Mouse (Mus musculus) E14TG2a.4 (cell line): ENCODE results near the gene A130010J15Rik.

Experiments
- H3K27me3 ChIP-seq: 2 replicates; pipeline ENCODE4 v1.6.1; 2014; ENCODE audit warnings: low read length, control low read depth; ENCODE audit not compliant: insufficient read depth
- H3K36me3 ChIP-seq: 2 replicates; pipeline ENCODE4 v1.6.1; 2014; ENCODE audit warnings: low read length, control low read depth; ENCODE audit not compliant: insufficient read depth
- H3K4me1 ChIP-seq: replicated peaks from 2 replicates; pipeline ENCODE4 v1.6.1; 2014; ENCODE audit warnings: low read depth, low read length, control low read depth
- H3K4me3 ChIP-seq: replicated peaks from 2 replicates; pipeline ENCODE4 v1.5.1; 2014; ENCODE audit warnings: mild to moderate bottlenecking, low read length
- H3K9me3 ChIP-seq: 2 replicates; pipeline ENCODE4 v1.6.1; 2014; ENCODE audit warnings: low read length, control low read depth
- CTCF ChIP-seq: conservative IDR thresholded peaks from 2 replicates; pipeline ENCODE4 v1.5.1; 2014; ENCODE audit warnings: low read length
- NANOG ChIP-seq: IDR thresholded peaks from 2 replicates; pipeline ENCODE4 v1.6.1; 2014; ENCODE audit warnings: borderline replicate concordance, low read length, mixed read lengths
- POU5F1 ChIP-seq: IDR thresholded peaks from 2 replicates; pipeline ENCODE4 v1.6.1; 2014; ENCODE audit warnings: low read length, borderline replicate concordance

A130010J15Rik gene

DNA sequence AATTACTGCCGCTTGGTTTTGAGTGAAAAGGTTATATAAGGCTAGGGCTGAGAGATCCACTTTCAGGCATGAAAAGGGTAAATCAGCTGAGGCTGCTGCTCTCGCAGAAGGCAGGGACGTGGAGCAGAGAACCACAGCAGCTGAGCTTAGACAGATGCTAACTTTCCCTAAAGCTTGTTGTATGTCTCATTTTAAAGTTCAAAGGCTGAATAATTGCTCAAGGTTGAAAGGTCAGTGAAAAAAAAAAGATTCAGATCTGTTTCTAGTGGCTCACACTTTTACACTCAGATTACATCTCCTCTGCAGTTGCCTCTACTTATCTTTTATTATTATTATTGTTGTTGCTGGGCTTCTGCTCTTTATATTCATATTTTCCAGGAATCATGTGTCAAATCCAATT lies 57.7 kb downstream of the A130010J15Rik start:
- Histone ChIP-seq H3K27me3 (no peaks in the 10 kb centered on the region), H3K4me3 (no peak overlapping the region), H3K36me3 (no peaks in the 10 kb centered on the region), H3K4me1 (no peaks in the 10 kb centered on the region), H3K9me3 (no peaks in the 10 kb centered on the region)
- TF ChIP-seq NANOG (no peak), POU5F1 (no peak), CTCF (no peak)

DNA sequence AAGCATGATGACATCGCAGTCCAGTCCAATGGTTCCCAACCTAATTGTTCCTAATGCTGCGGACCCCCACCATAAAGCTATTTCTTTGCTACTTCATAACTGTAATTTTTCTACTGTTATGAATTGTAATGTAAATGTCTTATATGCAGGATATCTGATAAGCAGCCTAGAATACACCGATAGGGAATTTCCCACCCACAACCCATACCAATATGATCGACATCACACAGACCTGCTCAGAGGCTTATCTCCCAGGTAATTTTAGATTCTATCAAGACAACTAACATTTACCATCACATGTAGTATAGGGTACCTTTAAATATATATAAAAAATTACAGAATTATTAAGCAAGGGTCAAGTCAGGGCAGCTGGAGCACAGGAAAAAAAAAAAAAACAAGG lies 58.3 kb downstream of the A130010J15Rik start:
- Histone ChIP-seq H3K36me3 (no peaks in the 10 kb centered on the region), H3K4me3 (no peak overlapping the region), H3K27me3 (no peaks in the 10 kb centered on the region), H3K4me1 (no peaks in the 10 kb centered on the region), H3K9me3 (no peaks in the 10 kb centered on the region)
- TF ChIP-seq POU5F1 (no peak), CTCF (no peak), NANOG (no peak)

DNA sequence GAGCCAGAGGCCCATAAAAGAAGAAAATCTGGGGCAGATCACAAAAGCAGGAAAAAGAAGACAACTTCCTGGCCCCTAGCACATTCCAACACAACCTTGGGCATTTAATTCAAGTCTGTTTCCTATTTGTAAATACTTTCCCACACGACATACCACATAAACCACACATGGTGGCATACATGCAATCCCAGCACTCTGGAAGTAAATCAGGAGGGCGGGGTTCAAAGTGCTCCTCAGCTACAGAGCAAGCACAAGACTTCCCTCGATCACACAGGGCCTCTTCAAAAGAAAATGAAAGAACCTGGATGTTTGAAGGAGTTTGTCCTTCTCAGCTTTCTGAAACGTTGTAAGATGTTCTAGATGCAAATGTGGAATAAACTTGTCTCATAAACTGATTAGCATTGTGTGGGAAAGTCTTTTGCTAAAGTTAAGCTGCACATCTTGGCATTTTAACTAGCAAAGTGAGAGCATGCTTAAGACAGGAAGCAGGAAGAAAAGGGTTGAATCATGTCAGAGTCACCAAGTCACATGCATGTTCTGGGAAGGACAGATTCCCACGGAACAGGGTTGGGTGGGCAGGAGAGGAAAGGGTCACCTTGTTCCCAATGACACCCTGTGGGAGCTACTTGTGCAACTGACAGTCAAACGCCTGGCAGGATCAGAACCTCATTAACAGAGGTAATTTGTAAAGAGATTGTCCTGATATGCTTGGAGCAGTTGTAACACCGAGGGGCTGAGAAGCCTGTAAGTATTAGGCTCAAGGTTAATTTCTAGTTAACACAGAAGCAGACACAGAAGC lies 59.1 kb downstream of the A130010J15Rik start:
- no peaks in the 10 kb centered on the region for H3K36me3 ChIP-seq
- H3K27me3 ChIP-seq = no peaks in the 10 kb centered on the region
- H3K4me1 ChIP-seq = no peaks in the 10 kb centered on the region
- no peaks in the 10 kb centered on the region for H3K9me3 ChIP-seq
- H3K4me3 ChIP-seq = no peak overlapping the region
- TF ChIP-seq POU5F1 (no peak), NANOG (no peak), CTCF (no peak)
